Mouse (Mus musculus) embryonic fibroblast, embryonic 13.5 days (primary cell): ENCODE data around the gene Gdf7.

ENCODE experiments used
- CTCF ChIP-seq: IDR thresholded peaks from 2 replicates; pipeline ENCODE4 v1.5.1; 2011; ENCODE audit warnings: mild to moderate bottlenecking, control low read depth, low read length, moderate library complexity, borderline replicate concordance; ENCODE audit not compliant: insufficient read depth
- POLR2A ChIP-seq: IDR thresholded peaks from 2 replicates; pipeline ENCODE4 v1.6.1; 2011; ENCODE audit warnings: low read depth, mild to moderate bottlenecking, control low read depth, low read length, moderate library complexity

GRCm38 (mm10) chr12:8313270-8313771, 11.6 kb upstream of the Gdf7 start, which contains the start of gene Hs1bp3:
- TF ChIP-seq POLR2A (peak; percentile 79), CTCF (peak; percentile 97)
